Mouse (Mus musculus): ENCODE data around the gene Olfr71. TPM values are rescaled to one million over a fixed set of nuclear protein-coding genes. Genes with fewer than 3 reads are reported as not detected.
A peak's percentile ranks its signal among the peaks of the same experiment; 100 is the strongest.

Olfr71 gene
- total RNA-seq, 2 experiments from 2014 or later, result not detected

DNA sequence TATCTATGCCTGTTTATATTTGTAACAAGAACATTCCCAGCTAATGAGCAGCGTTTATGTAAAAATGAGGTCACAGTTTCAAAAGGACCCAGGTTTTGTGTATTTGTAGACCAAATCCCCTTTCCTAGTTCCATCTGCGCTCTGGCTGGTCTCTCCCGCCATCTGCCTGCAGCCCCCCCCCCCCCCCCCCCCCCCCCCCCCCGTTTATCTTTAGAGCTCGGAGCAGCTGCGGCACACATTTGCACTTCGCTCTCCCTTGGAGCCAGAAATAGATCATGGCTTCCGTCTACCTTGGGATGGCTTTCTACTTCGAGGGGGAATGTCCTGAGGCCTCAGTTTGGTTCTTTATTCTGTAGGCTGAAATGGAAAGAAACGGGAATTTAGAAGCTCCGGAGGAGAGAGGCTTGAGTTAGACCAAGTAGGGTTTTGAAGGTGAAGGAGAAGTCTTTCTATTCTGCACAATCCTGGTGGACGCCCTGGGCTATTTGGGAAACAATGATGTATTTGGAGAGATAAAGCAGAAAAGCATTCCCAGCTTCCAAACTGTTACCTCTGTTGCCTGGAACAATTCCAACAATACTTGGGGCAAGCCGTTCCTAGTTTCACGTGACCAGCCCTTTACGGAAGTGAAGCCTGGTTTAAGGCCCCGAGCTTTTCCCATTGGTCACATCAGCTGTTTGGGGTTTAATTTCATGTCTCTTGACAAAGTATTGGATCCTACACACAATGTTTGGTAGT lies 10.6 kb upstream of the Olfr71 start:
- peak in 1 of 2 experiments; percentile 32 for DNase-seq (ENCODE audit: low spot score in 2 of 2)

DNA sequence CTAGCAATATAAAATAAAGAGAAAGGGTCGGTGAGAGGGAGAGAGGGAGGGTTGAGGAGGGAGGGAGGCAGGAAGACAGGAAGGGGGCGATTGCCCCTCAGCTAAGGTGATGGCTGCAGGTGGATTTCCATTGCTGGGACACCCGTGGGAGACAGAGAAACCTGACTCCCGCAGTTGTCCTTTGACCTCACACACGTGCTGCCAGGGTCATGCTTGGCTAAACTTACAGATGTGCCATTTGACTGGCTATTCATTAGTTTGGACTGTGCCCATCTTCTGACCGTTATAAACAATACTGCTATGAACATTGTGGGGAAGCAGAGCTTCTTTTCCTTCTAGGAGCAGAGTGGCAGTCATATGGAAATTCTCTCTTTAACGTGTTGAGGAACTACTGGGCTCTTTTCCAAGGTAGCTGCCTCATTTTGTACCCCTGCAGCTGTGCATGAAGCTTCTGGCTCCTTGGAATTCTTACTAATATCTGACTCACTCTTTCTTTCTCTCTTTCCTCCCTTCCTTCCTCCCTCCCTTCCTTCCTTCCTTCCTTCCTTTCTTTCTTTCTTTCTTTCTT lies 3.7 kb upstream of the Olfr71 start:
- DNase-seq (ENCODE audit: low spot score in 2 of 2), result no peak

DNA sequence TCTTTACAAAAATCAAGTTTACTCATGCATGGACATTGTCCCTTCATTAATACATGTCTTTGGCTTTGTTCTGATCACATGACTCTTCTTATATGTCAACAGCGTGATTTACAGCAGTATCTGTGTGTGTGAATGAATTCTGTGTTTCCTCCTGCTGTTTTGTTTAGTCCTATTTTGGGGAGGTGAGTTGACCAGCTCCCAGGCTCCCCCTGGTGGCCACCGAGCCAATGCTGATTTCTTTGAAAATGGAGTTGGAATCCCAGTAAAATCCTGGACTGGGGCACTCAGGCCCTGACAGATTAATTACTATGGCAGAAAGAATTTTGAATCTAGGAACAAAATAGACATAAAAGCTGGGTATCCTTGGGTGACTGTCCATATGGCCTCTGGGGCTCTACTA lies 1.8 kb upstream of the Olfr71 start:
- peak; percentile 68 to 83 for DNase-seq (ENCODE audit: low spot score in 2 of 2)

DNA sequence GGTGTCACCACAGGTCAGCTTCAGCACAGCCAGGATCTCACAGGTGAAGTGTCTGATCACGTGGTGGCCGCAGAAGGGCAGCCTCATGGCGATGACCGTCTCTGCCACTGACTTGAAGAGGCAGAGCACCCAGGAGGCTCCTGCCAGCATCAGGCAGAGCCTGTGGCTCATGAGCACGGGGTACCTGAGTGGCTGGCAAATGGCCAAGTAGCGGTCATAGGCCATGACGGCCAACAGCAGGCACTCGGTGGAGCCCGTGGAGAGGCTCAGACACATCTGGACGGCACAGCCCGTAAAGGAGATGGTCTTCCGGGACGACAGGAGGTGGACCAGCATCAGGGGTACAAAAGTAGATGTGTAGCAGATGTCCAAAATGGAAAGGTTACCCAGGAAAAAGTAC lies 4.1 kb downstream of the Olfr71 start:
- DNase-seq (ENCODE audit: low spot score in 2 of 2), result no peak

DNA sequence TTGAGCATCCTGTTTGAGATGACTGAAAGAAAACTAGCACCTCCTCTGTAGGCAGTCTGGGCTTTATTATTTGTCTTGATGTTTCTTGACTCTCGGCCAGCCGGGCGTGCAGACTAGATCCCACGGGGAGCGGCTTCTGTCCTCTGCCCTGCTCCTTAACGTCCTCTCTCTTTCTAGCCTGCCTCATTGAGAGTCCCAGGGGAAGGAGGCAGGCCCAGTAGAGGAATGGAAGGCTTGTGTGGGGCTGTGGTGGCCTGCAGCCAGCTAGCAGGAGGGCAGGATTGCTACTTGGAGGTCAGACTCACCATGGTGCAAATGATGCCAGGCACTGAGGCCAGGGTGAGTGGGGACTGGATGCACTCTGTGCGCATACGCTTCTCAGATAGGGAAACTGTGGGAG lies 6.2 kb downstream of the Olfr71 start:
- DNase-seq (ENCODE audit: low spot score in 2 of 2), result no peak

DNA sequence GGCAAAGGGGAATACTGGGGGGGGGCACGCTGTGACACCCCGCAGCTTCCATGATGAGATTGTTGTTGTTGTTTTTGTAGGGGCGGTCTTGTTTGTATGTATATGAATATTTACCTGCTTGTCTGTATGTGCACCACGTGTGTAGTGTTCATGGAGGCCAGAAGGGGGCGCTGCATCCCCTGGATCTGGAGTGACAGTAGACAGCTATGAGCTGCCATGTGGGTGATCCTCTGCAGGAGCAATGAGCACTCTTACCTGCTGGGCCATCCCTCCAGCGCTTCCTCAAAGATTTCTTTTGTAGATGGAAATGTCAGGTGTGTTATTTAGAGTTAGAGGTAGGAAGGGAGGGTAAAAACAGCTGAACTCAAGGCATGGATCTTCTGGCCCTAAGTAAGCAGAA lies 6.6 kb downstream of the Olfr71 start:
- DNase-seq (ENCODE audit: low spot score in 2 of 2), result no peak

DNA sequence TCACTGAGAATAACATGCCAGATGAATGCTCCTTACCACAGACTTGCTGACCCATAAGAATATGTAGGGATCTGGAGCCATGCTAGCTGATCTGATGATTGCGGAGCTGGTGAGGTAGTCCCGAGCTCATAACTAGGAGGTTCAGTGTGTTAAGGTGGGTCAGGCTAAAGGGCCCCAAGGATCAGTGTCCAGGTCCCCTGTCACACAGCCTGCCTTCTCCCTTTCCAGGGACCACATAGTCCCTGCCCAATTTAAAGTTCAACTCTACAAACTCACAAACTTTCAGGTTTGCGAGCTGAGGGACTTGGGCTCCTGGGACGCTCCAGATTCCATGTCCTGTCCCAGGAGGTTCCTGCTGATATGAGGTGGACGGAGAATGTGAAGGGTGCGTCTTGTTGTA lies 9.3 kb downstream of the Olfr71 start, which contains the start of gene Olfr70:
Gene Olfr70, minus strand, starts transcription at position 101 of the 400 bp plus-strand sequence.
- DNase-seq (ENCODE audit: low spot score in 2 of 2), result no peak

DNA sequence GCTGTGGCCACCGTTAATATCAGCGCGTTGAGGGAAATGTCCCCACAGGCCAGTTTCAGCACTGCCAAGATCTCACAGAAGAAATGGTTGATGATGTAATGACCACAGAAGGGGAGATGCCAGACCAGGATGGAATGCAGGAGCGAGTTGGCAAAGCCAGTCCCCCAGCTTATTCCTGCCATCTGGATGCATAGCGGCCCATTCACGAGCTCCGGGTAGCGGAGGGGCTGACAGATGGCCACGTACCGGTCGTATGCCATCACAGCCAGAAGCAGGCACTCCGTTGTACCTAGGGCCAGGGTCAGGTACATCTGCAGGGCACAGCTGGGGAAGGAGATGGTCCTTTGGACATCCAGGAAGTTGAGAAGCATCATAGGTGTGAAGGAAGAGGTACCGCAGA lies 13.5 kb downstream of the Olfr71 start:
- no peak for DNase-seq (ENCODE audit: low spot score in 2 of 2)

DNA sequence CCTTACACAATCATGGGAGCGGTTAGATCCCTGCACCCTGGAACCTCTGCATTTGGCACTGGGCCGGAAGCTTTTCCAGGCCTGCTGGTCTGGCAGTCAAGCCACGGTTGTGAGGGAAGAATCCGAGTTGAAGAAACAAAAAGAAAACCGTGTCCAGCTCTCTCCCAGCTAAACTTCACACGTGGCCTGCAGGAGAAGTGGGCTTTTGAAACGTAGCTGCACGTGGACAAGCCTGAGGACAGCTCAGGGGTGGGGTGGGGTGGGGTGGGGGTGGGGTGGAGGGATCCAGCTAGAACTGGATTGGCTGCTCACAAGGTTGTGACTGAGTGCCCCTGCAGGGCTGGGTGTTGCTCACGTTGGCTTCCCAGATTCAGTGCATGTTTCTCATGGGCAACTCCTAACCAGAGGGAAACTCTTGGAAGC lies 14.8 kb downstream of the Olfr71 start:
- no peak for DNase-seq (ENCODE audit: low spot score in 2 of 2)

DNA sequence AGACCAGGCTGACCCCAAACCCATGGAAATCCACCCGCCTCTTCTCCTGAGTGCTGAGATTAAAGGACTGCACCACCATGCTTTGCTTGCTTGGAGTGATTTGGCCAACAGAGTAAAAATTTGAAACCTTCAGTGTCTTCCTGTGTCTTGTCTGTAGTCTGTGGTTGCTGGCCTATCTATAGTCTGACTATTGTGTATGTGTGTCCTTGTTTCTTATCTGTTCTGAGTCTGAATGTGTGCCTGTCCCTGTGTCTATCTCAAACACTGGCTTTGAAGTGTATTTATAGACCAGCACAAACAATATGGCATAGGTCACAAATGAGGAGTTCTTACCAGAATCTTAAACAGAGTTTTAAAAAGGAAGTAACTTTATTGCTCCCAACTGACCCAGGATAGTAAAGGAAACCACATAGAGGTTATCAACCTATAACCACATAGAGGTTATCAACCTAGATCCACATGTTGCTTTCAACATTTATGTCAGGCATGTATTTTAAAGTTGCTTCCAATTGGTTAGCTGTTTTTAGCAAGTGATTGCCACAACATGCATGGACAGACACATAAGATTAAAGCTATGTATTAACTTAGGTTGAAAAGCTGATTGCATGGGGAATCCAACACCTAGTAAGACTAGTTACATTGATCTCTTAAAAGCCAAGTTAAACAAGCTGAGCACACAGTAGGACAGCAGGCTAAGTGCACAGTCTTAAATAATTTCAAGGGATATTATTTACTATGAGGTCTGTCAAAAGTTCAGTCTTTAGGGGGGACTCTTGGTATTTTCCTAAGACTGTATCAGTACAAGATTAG lies 15.4 kb downstream of the Olfr71 start:
- DNase-seq (ENCODE audit: low spot score in 2 of 2), result no peak

DNA sequence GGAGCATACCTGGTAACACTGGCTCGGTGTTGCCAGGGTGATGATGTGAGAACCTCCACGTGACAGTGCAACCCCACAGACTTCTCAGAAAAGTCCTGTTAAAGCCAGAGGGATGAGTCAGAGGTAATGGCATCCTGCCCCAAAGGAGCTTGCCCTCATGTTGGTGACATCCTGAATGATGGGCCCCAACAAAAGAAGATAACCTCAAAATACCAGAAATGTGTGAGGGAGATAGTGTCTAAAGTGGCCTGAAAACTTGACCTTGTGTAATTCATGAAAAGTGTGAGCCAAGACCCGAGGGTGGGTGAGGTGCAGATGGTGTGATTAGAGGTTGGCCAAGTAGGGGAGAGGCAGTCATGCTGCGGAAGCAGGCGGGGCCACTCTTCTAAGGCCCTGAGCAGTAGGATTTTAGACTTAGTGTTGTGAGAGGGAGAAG lies 16.2 kb downstream of the Olfr71 start:
- DNase-seq (ENCODE audit: low spot score in 2 of 2), result no peak

DNA sequence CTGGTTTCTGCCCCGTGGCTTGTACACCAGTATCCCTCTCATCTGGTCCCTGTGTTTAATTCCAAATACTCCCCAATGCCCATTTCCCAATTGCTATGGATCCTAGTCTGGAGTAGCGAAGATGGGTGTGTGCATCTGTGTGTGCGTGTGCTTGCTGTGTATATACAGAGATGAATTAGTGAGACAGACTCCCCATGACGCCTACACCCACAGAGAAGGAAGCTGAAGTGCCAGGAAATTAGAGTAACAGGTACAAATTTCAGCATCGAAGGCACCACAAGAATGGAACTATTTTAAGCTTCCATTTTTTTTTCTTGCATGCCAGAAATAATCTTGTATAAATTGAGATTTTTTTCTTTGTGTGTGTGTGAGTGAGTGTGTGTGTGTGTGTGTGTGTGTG lies 19.0 kb downstream of the Olfr71 start:
- no peak for DNase-seq (ENCODE audit: low spot score in 2 of 2)

DNA sequence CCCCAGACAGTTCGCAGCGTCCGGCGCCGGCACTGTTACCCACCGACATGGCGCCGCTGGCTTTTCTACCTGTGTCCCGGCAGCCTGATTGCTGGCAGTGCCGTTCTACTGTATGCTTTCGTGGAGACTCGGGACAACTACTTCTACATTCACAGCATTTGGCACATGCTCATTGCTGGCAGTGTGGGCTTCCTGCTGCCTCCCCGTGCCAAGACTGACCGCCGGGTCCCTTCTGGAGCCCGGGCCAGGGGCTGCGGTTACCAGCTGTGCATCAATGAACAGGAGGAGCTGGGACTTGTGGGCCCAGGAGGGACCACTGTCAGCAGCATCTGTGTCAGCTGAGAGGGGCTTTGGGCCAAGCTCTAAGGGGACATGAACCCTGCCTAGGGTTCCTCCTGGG lies 20.0 kb downstream of the Olfr71 start:
- DNase-seq (ENCODE audit: low spot score in 2 of 2), result no peak

DNA sequence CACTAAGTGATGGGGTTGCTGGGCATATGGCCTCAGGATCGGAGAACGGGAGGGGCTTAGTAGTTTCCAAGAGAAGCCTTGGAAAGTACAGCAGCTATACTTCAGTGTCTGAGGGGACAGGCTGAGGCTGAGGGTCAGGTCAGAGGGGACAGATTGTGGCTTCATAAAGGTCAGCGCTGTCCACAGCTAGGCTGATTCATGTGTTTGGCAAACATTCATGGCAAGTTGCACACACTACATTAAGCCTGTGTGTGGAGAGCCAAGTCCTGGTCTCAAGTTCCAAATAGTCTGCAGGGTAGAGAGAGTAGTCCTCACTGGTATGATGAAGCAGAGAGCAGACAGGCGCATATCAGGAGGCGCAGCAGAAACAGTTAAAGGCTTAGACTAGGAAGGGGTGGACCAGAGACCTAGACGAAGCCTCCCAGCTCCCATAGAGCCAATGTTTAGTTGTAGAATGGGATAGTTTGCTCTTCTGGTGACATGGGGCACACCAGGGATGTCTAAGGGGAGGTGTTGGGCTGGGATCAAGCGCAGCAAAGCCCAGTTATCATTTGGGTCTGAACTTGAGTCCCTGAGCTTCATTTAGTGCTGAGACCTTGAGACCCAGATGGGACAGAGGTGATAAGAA lies 30.5 kb downstream of the Olfr71 start:
- DNase-seq (ENCODE audit: low spot score in 2 of 2), result no peak

DNA sequence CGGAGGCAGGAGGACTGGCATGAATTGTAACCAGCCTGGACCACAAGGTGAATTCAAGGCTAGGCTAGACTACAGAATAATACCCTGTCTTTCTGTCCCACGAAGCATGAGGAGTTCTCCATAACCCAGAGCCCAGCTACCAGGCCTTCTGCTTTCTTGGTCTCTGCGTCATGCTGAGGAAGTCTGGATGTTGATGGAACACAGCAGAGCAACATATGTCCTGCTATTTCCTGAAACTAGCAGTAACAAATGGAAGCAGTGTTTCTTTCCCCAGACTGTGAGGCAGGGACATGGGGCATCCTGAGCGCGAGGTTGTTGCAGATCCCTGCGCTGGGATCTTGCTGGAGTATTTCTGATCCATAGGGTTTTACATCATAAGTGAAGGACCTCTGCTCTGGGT lies 31.5 kb downstream of the Olfr71 start:
- DNase-seq (ENCODE audit: low spot score in 2 of 2), result peak in 1 of 2 experiments; percentile 53

DNA sequence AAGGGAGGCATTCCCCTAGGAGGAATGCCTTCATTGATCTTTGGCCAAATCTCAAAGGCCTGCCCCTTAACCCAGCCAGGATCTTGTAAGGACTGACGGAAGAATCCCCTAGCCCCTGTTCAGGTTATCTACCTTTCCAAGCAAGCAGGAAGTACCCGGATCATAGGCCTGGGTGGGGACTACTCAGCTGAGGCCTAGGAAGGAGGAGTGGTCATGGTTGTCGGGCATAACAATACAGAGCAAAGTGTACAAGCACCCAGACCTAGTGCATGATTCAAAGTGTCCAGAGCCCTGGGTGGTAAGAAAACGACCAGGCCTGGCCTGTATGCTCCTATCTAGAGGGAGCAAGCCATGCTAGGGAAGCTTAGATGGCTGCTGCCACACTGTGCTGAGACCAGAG lies 34.4 kb downstream of the Olfr71 start:
- no peak for DNase-seq (ENCODE audit: low spot score in 2 of 2)

DNA sequence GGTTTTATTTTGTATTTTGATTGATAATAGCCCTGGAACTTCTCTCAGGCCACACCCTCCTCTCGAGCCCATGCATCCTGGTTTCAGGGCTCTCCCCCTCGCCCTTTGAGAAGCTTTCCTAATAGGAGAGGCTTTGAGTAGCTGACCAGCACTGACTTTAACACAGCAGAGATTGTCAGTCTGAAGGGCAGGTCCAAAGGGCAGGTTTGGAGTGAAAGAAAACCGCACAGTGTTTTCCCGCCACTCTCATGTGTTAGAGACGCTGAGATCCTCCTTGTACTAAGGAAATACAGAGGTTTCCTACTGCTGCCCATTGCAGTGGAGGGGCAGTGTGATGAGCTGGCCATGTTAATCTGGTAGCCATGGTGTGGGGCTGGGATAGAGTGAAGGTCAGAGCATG lies 35.1 kb downstream of the Olfr71 start:
- no peak for DNase-seq (ENCODE audit: low spot score in 2 of 2)

DNA sequence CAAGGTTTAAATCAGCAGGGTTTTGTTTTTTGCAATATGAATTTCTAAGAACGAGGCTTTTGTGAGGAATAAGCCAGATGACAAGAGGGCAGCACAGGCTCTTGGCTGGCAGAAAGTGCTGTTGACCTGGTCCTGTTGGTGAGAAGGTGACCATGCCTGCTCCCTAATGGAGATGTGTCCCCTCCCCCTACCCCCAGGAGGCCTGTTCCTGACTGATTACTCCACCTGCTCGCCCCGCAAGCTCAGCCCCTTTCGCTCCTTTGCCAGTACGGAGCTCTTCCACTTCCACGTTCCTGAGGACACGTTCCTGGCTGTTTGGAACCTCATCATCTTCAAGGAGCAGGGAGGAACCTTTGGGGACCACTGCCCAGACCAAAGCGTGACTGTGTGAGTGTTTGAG lies 36.4 kb downstream of the Olfr71 start:
- no peak for DNase-seq (ENCODE audit: low spot score in 2 of 2)

DNA sequence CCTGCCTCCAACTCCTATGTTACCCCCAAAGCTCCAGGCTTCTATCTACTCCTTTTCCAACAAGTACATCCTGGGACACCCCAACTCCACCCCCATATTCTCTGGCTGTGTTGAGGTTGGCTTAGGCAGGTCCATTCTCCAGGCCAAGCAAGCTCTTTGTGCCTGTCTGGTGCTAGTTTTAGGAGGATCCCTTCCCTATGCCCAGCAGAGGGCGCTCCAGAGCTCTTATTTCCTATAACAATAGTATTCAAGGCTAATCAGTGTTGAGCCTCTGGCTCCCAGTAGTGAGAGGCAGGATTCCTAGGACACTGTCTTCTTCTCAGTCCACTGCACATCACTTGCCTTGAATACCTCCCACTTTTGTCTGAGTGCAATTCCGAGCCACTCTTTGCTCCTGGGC lies 38.0 kb downstream of the Olfr71 start:
- DNase-seq (ENCODE audit: low spot score in 2 of 2), result peak; percentile 83 to 93

DNA sequence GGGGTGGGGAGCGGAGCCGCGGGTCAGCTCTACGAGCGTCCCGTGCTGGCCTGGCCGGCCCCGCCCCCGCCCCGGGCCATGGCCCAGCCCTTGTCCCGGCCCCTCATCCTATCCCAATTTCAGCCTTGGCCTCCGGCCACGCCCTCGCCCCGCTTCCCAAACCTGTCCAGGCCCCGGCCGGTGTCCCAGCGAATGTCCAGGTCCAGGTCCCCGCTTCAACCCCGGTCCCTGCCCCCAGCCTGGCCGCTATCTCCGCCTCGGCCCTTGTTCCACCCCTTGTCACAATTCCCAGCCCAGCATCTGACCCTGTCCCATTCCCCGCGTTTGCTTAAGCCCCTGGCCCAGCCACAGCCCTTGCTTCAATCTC lies 40.6 kb downstream of the Olfr71 start:
- DNase-seq (ENCODE audit: low spot score in 2 of 2), result peak in 1 of 2 experiments; percentile 50

DNA sequence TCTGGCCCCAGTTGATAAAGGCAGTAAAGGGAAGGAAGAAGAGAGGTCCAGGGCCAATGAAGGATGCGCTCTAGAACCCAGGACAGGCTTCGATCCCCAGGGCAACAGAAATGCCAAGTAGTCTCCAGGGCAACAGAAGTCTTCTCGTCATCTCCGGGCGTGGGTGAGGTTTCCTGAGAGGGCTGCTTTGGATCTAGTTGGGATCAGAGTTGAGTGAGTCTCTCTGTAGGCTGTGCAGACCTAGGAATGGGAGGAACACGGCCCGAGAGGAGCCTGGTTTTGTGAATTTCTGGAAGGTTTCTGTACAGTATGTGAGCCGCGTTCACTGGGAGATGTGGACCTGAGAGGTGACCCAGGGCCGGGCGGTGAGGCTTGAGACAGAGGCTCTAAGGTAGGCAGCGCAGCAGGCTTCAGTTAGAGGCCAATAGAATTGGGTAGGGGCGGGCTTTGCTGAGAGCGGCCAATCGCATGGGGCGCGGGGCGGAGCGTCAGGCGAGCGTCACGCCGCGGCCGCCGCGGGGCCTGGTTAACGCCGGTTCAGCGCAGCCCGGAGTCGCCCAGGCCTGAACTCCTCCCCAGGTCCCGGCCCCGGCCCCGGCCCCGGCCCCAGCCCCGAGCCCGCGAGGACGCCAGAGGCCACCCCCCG lies 41.1 kb downstream of the Olfr71 start, which contains the start of the genes Tmem8b and Fam221b:
Gene Tmem8b, plus strand, starts transcription at position 190 of the 646 bp plus-strand sequence.
Gene Fam221b, minus strand, starts transcription at position 364 of the 646 bp plus-strand sequence.
- DNase-seq (ENCODE audit: low spot score in 2 of 2), result peak; percentile 83 to 91
